Mouse (Mus musculus): Measurements from ENCODE around the gene Nsmce1.

Gene Nsmce1

GRCm38 (mm10) chr7:125490947-125491735 lies at the start of gene Nsmce1:
Gene Nsmce1, minus strand, starts transcription at chr7:125491596.
- peak; percentile 99 for ATAC-seq (ENCODE audit: insufficient number of reproducible peaks, low FRiP score, low TSS enrichment)

- no peak for ATAC-seq (ENCODE audit: insufficient number of reproducible peaks, low FRiP score, low TSS enrichment)
These were observed 49.6 kb upstream of the Nsmce1 start for GRCm38 (mm10) chr7:125541026-125541425.

- no peak for ATAC-seq (ENCODE audit: insufficient number of reproducible peaks, low FRiP score, low TSS enrichment)
These were observed 48.0 kb upstream of the Nsmce1 start for GRCm38 (mm10) chr7:125539351-125539750.

- ATAC-seq (ENCODE audit: insufficient number of reproducible peaks, low FRiP score, low TSS enrichment), result no peak
These were observed 36.6 kb upstream of the Nsmce1 start for GRCm38 (mm10) chr7:125527901-125528580.

- no peak for ATAC-seq (ENCODE audit: insufficient number of reproducible peaks, low FRiP score, low TSS enrichment)
These were observed 35.8 kb upstream of the Nsmce1 start for GRCm38 (mm10) chr7:125527186-125527585.

- ATAC-seq (ENCODE audit: insufficient number of reproducible peaks, low FRiP score, low TSS enrichment), result no peak
These were observed 31.7 kb upstream of the Nsmce1 start for GRCm38 (mm10) chr7:125523051-125523450.

- no peak for ATAC-seq (ENCODE audit: insufficient number of reproducible peaks, low FRiP score, low TSS enrichment)
These were observed 28.3 kb upstream of the Nsmce1 start for GRCm38 (mm10) chr7:125519715-125520114.

- ATAC-seq (ENCODE audit: insufficient number of reproducible peaks, low FRiP score, low TSS enrichment), result no peak
These were observed 26.1 kb upstream of the Nsmce1 start for GRCm38 (mm10) chr7:125517470-125517869.

GRCm38 (mm10) chr7:125516723-125517122 lies 25.3 kb upstream of the Nsmce1 start:
- no peak for ATAC-seq (ENCODE audit: insufficient number of reproducible peaks, low FRiP score, low TSS enrichment)

GRCm38 (mm10) chr7:125515081-125515853 lies 23.9 kb upstream of the Nsmce1 start:
- ATAC-seq (ENCODE audit: insufficient number of reproducible peaks, low FRiP score, low TSS enrichment), result no peak

- no peak for ATAC-seq (ENCODE audit: insufficient number of reproducible peaks, low FRiP score, low TSS enrichment)
These were observed 20.5 kb upstream of the Nsmce1 start for GRCm38 (mm10) chr7:125511852-125512251.

GRCm38 (mm10) chr7:125511432-125511831 lies 20.0 kb upstream of the Nsmce1 start:
- no peak for ATAC-seq (ENCODE audit: insufficient number of reproducible peaks, low FRiP score, low TSS enrichment)

GRCm38 (mm10) chr7:125507279-125507678 lies 15.9 kb upstream of the Nsmce1 start:
- ATAC-seq (ENCODE audit: insufficient number of reproducible peaks, low FRiP score, low TSS enrichment), result no peak

GRCm38 (mm10) chr7:125505568-125505967 lies 14.2 kb upstream of the Nsmce1 start:
- ATAC-seq (ENCODE audit: insufficient number of reproducible peaks, low FRiP score, low TSS enrichment), result no peak

GRCm38 (mm10) chr7:125504618-125505017 lies 13.2 kb upstream of the Nsmce1 start:
- no peak for ATAC-seq (ENCODE audit: insufficient number of reproducible peaks, low FRiP score, low TSS enrichment)

GRCm38 (mm10) chr7:125503374-125504092 lies 12.1 kb upstream of the Nsmce1 start:
- no peak for ATAC-seq (ENCODE audit: insufficient number of reproducible peaks, low FRiP score, low TSS enrichment)

- ATAC-seq (ENCODE audit: insufficient number of reproducible peaks, low FRiP score, low TSS enrichment), result no peak
These were observed 9.5 kb upstream of the Nsmce1 start for GRCm38 (mm10) chr7:125500879-125501278.

- no peak for ATAC-seq (ENCODE audit: insufficient number of reproducible peaks, low FRiP score, low TSS enrichment)
These were observed 8.8 kb upstream of the Nsmce1 start for GRCm38 (mm10) chr7:125499927-125500868.

- ATAC-seq (ENCODE audit: insufficient number of reproducible peaks, low FRiP score, low TSS enrichment), result no peak
These were observed 4.6 kb upstream of the Nsmce1 start for GRCm38 (mm10) chr7:125495864-125496440.

Data from cerebellum, adult (tissue).